Mouse (Mus musculus) bone marrow, adult 2 months (tissue): ENCODE data around the gene Apom. TPM values are rescaled to one million over a fixed set of nuclear protein-coding genes. Genes with fewer than 3 reads are reported as not detected.

Source experiments
- H3K27ac ChIP-seq: fragments of 200-500 bp; 2 replicates; pipeline ENCODE4 v1.5.1; 2012; ENCODE audit warnings: low read depth, mild to moderate bottlenecking, control low read depth, inconsistent platforms, low read length; ENCODE audit not compliant: control insufficient read depth, poor library complexity, insufficient read depth
- H3K4me1 ChIP-seq: fragments of 200-500 bp; 2 replicates; pipeline ENCODE4 v1.6.1; 2011; ENCODE audit warnings: low read length; ENCODE audit not compliant: control insufficient read depth, insufficient read depth
- H3K4me3 ChIP-seq: fragments of 200-500 bp; replicated peaks from 2 replicates; pipeline ENCODE3; 2011; ENCODE audit warnings: mild to moderate bottlenecking, low read depth, low read length, control low read depth; ENCODE audit not compliant: control insufficient read depth
- CTCF ChIP-seq: fragments of 200-500 bp; IDR thresholded peaks from 2 replicates; pipeline ENCODE4 v1.5.1; 2011; ENCODE audit warnings: low read length, control low read depth; ENCODE audit not compliant: control insufficient read depth, insufficient read depth
- POLR2A ChIP-seq: fragments of 200-500 bp; IDR thresholded peaks from 2 replicates; pipeline ENCODE4 v1.6.1; 2011; ENCODE audit warnings: low read depth, mild to moderate bottlenecking, control low read depth, low read length, borderline replicate concordance; ENCODE audit not compliant: control insufficient read depth
- WGBS: fragments of 180-500 bp; shearing (Covaris S2); methylation state at CpG from one replicate; pipeline ENCODE4 v1.1.7; 2018; 5-methylcytosine and 5-hydroxymethylcytosine counted together
- polyA plus RNA-seq: library from polyadenylated mRNA; stranded (reverse); fragments of >200 nt; gene quantifications from 2 replicates; pipeline ENCODE4 v1.2.4, GENCODE M21; 2011; ENCODE audit warnings: low replicate concordance; ENCODE audit not compliant: missing spikeins, insufficient read depth, insufficient read length

Gene Apom
- polyA plus RNA-seq, 1 experiment, result 6.0 TPM

DNA sequence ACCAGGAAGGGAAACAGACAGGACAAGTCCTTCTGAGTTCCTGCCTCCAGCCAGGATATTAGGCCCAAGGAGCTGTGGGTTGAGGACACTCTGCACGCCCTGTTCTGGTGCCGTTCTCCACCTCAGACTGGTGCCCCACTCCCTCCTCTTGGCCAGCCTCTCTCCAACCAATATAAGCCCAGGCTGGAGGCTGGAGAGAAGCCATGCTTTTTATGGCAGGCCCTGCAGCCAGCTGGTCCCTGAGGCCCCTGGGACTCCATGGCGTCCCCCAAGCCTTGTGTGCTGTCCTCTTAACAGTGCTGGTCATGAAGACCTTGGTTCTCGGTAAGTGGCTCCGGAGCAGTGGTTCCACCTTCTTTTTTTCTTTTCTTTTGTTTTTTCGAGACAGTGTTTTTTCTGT is 23.8 kb downstream of the Apom start, which contains the start of gene Ly6g5c:
Gene Ly6g5c, plus strand, starts transcription at position 183 of the 400 bp plus-strand sequence.
- WGBS, result 82% methylated on average over 6 of the region's 6 CpGs
- no peaks in the 10 kb centered on the region; the same call in 1 of the 2 replicates for H3K4me1 ChIP-seq
- TF ChIP-seq CTCF, result no peak
- no peak for TF ChIP-seq POLR2A

DNA sequence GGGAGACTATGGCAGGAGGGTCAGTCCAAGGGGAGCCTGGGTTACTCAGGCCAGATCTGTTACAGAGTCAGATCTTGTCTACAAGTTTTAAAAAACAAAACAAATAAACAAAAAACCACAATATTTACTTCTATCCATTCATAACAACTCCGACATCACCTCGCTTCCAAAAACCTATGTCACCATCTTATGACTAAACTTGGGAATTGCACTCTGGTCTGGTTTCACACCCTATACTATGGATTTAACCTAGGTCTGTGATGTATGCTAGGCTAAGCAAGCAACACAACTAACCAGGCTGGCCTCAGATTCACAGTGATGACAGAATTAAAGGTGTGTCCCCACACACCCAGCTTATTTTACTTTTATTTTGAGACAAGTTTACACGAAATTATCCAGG is 25.3 kb downstream of the Apom start:
- 77% methylated on average over 3 of the region's 3 CpGs for WGBS
- Histone ChIP-seq H3K27ac (no peak overlapping the region), H3K4me1 (no peaks in the 10 kb centered on the region; the same call in 1 of the 2 replicates), H3K4me3 (no peak overlapping the region)
- TF ChIP-seq POLR2A, result no peak
- TF ChIP-seq CTCF, result no peak

More for the DNA sequence above, 23.8 kb downstream of the Apom start, which contains the start of gene Ly6g5c:
- Histone ChIP-seq H3K27ac (no peak within 1 kb of the TSS), H3K4me3 (no peak within 1 kb of the TSS)

DNA sequence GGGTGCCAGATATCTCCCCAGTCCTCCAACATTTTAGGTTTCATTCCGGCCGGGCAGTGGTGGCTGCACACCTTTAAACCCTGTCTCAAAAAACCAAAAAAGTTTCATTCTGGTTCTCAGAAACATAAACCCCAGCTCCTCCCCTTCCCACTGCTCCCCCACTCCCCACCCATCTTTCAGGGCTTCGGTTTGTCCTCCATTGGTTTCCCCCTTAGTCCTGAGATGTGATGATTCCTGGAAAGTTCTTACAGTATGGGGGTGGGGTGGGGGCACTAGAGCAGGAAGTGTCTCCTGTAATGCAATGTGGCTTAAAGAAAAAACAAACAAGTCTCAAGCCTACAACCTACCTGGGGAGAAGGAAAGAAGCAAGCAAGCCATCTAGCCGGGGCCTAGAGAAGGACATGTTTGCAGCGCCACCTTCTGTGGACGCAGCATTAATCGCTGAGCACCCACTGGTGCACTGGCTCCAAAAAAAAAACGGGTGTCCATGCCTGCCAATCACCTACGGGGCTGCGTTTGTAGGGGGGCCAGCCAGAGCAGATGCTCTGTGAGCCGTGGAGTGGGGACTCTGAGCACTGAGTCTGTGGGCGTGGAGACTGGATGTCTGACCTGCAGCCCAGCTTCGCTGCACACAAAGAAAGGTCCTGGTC is 26.0 kb downstream of the Apom start:
- H3K27ac ChIP-seq, result no peak overlapping the region
- no peak overlapping the region for H3K4me3 ChIP-seq
- TF ChIP-seq POLR2A (peak; percentile 33; the same call in 1 of the 2 replicates), CTCF (peak; percentile 68)
- no peaks in the 10 kb centered on the region; the same call in 1 of the 2 replicates for H3K4me1 ChIP-seq
- WGBS, result 24% methylated on average over 13 of the region's 13 CpGs

DNA sequence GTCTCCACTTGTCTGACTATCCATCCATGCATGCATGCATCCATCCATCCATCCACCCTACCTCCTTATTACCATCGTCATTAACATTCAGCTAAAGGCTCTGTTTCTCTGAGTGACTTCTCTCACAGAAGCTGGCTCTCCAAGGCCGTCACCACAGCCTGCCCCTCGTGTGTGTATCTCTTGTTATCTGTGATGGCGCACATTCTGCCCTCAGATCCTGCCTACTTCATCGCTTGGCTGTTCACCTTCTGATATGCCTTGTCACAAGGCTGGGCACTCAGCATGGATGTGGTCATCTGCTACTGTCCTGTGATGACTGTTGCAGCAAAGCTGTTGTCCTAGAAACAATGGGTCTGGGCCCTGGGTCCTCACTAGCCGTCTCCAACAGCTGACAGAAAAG is 27.1 kb downstream of the Apom start:
- no peaks in the 10 kb centered on the region; the same call in 1 of the 2 replicates for H3K4me1 ChIP-seq
- H3K4me3 ChIP-seq, result no peak overlapping the region
- no peak for TF ChIP-seq CTCF
- no peak for TF ChIP-seq POLR2A
- WGBS, result 67% methylated on average over 6 of the region's 6 CpGs
- H3K27ac ChIP-seq, result peak overlapping the region; percentile 36

DNA sequence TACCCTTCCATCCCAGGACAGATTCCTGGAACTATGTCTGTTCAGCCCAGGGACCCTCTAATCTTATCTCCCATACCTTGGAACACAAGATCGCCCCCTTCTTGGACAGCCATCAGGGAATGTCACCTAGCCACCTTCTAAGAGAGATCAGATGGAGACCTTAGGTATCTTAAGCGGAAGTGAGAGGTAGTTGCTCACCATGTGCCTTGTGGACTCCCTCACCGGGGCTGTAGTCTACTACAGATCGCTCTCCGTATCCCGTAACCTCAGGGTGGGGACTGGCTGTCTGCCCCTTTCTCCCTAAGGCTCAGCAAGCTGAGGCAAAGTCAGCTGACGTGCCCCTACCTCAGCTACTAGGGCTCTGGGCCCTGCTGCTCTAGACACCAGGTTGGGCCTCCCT is 27.8 kb downstream of the Apom start:
- WGBS, result 83% methylated on average over 7 of the region's 7 CpGs
- no peaks in the 10 kb centered on the region; the same call in 1 of the 2 replicates for H3K4me1 ChIP-seq
- TF ChIP-seq CTCF (no peak), POLR2A (no peak)
- H3K4me3 ChIP-seq, result no peak overlapping the region
- peak overlapping the region; percentile 36 for H3K27ac ChIP-seq

DNA sequence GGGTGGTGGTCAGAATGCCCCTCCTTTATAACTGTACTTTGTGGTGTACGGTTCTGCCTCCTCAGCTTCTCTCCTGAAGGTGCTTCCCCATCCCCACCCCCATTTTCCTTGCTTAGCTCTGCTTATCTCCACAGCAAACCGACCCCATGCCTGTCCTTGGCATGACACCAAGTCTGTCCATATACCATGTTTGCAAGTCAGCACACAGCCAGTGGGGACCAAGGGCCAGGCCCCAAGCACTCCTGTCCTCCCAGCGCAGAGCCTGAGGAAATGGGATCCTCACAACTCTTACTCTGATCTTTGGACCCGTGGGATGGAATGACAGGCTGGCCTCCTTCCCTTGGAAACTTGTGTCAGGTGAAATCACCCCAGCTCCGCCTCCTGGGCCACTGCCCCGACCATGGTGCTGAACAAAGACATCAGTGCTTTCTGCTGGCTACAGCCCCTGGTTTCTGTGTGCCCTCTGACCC is 28.6 kb downstream of the Apom start:
- Histone ChIP-seq H3K27ac (peak overlapping the region; percentile 28; the same call in 1 of the 2 replicates), H3K4me1 (no peaks in the 10 kb centered on the region; the same call in 1 of the 2 replicates), H3K4me3 (no peak overlapping the region)
- WGBS, result 44% methylated on average over 6 of the region's 6 CpGs
- no peak for TF ChIP-seq POLR2A
- no peak for TF ChIP-seq CTCF

DNA sequence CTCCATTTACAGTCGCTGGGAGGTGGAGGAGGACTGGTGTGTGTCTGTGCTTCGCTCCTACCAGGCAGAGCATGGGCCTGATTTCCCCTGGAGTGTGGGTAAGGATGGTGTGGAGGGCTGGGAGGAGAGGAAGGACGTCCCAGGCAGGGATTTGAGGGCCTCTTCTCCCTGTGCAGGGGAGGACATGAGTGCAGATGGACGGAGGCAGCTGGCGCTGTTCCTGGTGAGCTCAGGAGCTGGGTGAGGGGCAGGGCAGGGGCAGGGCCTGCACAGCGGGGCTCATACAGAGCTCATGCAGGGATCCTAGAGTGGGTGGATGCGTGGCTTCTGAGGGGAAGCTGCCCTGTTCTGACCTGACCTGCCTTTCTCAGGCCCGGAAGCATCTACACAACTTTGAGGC is 29.6 kb downstream of the Apom start:
- TF ChIP-seq CTCF, result no peak
- WGBS, result 77% methylated on average over 8 of the region's 8 CpGs
- no peaks in the 10 kb centered on the region; the same call in 1 of the 2 replicates for H3K4me1 ChIP-seq
- no peak overlapping the region for H3K4me3 ChIP-seq
- peak overlapping the region; percentile 37; the same call in 1 of the 2 replicates for H3K27ac ChIP-seq

DNA sequence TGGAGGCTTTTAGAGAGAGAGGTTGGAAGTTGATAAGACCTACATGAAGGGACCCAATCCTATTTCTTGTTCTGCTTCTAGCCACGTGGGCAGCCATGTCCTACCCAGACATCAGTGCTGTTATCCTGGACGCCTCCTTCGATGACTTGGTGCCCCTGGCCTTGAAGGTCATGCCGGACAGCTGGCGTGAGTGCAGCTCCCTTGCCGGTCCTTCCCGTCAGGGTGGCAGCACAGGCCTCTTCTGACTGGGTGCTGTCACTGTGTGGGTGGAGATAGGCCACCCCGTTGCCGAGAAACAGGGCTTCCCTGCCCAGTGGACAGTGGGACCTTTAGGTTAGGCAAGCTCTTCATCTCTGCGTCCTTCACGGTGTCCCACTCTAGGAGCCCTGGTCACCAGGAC is 30.7 kb downstream of the Apom start:
- WGBS, result 91% methylated on average over 11 of the region's 11 CpGs
- no peak overlapping the region for H3K4me3 ChIP-seq
- no peak overlapping the region for H3K27ac ChIP-seq
- TF ChIP-seq CTCF (no peak), POLR2A (no peak)
- H3K4me1 ChIP-seq, result no peaks in the 10 kb centered on the region; the same call in 1 of the 2 replicates

DNA sequence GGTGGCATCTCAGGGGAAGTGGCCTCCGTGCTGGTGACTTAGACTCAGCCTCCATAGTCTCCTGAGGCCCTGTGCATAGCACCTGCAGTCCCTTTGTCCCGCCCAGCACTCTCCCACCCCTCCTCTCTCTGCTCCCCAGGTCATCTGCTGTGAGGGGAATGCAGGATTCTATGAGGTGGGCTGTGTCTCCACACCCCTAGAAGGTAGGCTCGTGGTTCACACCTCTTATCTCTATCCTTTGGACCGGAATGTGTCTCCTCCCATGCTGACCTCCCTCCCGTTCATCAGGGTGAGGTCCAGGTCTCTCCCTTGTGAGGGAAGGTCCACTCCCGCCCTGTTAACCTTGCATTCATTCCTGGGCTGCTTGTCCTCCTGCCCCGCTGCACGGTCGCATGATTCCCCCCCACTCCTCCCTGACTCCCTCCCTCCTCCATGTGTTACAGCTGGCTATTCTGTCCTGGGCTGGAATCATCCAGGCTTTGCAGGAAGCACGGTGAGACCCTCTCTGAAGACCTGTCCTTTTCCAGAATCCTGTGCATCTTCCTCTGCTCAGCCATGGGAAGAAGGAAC is 31.6 kb downstream of the Apom start:
- 85% methylated on average over 10 of the region's 10 CpGs for WGBS

More for the DNA sequence above, 31.6 kb downstream of the Apom start:
- Histone ChIP-seq H3K27ac (no peak overlapping the region), H3K4me3 (no peak overlapping the region), H3K4me1 (no peaks in the 10 kb centered on the region; the same call in 1 of the 2 replicates)
- no peak for TF ChIP-seq CTCF
- TF ChIP-seq POLR2A, result no peak
